Mouse (Mus musculus) adrenal gland, adult 2 months (tissue): ENCODE measurements around the gene Fgf2. TPM values are rescaled to one million over a fixed set of nuclear protein-coding genes. Genes with fewer than 3 reads are reported as not detected.

ENCODE experiments used
- DNase-seq: peaks from one replicate; pipeline ENCODE4 v3.0.0; 2021
- polyA plus RNA-seq: library from polyadenylated mRNA; depleted of rRNA; stranded (reverse); fragments of >200 nt; gene quantifications from 2 replicates; pipeline ENCODE4 v1.2.3, GENCODE M21; 2012; rRNA removed
- total RNA-seq, 2 experiments: library from RNA; stranded (reverse); gene quantifications; 2 replicates each; pipeline ENCODE4 v1.2.3; 2021

Fgf2 gene
- total and polyA plus RNA-seq, 3 experiments: 1.7 to 4.7 (median 4.3) TPM

DNA sequence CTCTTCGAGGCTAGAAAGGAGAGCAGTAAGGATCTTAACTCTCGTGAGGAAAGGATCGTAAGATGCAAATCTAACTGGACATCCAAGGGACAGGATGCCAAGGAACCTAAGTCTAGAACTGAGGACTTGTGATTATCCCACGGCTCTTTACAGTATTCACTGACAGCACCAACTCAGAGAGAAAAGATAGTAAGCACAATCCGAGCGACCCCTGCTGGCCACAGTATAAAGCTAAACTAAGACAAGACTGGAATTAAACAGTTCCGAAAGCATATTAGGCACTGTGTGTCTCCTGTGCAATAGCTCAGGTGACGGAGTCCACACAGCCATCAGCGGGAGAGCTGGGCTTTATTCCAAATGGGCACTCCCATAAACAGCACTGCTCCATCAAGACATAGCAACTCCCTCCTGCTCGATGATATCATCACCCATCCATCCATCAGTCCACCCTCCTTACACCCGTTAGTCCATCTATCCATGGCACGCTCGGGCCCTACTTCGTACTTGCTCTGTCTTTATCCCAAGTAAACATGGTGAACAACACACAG is 66.3 kb downstream of the Fgf2 start:
- peak; percentile 74 for DNase-seq

DNA sequence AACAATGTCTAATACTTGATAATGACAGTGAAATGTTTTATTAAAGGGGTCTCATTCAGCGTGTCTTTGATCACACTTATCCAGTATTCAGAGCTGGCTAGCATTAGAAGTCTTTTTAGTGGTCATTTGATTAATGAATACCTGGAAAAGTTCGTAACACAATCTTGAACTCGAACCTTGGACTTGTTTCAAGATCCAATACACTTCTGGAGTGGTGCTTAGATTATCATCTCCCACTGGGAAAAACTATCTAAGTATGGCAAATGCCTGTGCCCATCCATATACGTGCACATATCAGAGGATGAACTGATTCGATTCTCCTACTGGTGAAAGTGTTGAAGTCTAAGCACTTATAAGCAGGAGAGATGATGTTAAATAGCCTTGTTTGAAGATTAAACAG is 70.2 kb downstream of the Fgf2 start:
- no peak for DNase-seq

DNA sequence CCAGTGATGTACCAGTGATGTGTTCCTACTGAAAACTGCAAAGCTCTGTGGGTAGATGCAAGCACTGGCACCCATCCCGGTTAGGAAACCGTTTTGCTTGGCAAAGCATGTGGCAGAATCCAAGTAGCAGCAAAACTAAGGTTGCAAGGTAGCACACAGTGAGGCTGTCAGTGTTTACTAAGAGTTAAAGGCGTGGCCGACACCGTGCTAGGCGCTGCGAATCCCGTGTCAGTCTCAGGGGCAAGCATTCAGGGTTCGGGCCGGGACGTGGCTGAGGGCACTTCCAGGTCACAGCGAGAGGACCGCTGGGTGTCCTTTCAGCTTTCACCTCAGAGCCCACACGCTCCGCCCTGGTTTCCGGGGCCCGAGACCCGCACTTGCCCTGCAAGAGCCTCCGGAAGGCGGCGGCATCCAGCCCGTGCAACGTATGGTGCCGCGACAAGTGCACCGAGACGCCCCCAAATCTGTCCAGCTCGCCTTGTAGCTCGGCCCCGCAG is 70.9 kb downstream of the Fgf2 start:
- no peak for DNase-seq

DNA sequence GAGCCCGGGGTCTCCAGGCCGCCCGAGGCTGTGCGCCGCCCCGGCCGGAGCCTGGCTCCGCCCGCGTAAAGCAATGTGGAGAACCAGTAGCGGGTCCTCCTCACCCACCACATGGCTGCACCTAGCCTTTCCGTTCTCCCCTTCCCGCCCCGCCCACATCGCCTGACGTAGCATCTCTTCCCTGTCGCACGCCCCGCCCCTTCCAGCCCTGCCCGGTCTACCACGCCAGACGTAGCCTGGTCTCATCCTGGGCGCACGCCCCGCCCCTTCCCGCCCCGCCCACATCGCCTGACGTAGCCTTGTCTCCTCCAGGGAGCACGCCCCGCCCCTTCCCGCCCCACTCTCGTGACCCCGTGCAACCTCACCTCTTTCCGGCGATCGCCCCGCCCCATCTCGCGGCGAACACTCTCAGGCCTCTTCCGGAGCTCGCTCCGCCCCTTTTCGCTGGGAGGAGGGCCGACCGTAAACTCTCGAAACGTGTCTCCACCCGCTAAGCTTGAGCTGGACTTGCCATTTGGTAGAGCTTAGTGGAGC is 71.4 kb downstream of the Fgf2 start, which contains the start of gene Spata5:
Spata5 (plus strand) TSS at position 439 of the 534 bp plus-strand sequence.
- DNase-seq: peak; percentile 98

- peak; percentile 93 for DNase-seq
These were observed 71.9 kb downstream of the Fgf2 start, which contains the start of gene Nudt6 for GRCm38 (mm10) chr3:37420072-37420471. Gene Nudt6 (minus strand): TSS chr3:37420211.

GRCm38 (mm10) chr3:37420641-37421040 is 72.5 kb downstream of the Fgf2 start:
- peak; percentile 79 for DNase-seq

DNA sequence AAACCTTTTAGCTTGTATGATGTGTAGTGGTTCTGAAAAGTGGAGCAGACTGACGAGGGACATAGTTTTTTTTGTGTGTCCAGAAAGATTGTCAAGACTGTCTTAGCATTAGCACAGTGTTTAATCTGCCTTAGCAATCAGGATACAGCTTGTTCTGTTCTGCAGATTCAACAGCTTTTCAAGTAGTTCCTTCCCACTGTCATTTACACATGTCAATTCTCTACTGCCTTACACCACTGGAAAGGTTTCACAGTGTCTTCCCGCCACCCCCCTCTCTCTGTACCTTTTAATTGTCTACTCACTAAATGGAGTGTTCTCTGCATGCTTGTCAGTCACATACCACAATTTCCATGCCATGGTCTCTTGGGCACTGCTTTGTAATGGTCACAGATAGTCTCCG is 73.0 kb downstream of the Fgf2 start:
- DNase-seq: no peak

DNA sequence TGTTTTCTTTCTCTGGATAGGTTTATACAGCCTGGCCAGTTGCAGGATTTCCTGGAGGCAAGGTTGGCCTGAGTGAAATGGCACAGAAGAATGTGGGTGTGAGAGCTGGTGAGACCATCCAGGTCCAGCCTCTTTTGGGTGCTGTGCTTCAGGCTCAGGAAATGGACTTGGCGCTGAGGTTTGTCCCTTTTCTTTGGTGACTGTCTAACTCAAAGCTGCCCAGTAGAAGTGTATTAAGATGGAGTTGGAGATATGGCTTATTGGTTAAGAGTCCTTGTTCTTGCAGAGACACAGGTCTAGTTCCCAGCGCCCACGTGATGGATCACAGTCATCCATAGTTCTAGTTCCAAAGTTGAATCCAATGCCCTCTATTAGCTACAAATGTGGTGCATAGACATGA is 77.9 kb downstream of the Fgf2 start:
- no peak for DNase-seq

DNA sequence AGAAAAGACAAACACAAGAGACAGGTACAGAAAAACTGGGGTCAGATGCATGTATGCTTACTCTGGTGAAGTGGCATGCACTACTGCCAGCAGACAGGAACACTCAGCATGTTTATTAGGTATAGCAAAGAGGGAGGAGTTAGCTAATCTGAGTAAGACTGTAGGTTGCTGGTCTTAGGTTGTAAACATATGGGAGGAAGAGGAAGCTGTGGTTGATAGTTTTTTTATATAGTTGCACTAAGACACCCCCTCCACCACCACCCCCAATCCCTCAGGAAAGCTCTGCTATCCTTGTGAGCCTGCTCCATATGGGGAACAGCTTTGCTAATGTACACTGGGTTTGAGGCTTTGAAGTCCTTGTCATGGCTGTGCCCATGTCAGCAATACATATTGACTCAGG is 82.2 kb downstream of the Fgf2 start:
- DNase-seq: no peak

DNA sequence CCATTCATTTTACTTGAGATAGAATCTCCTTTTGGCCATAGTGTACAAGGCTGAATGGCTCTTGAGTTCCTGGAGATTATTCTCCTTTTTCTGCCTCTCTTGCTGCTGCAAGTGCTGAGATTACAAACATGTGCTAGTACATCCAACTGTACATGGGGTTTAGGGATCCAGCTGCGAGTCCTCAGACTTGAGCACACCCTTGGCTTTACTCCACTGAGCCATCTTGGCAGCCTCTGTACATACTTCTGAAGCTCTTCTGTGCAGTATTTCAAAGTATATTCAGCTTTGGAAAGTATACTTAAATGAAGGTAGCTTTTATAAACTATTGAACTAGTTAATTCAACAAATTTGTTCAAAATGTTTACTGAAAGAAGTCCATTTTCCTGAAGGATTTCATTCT is 91.6 kb downstream of the Fgf2 start:
- no peak for DNase-seq

DNA sequence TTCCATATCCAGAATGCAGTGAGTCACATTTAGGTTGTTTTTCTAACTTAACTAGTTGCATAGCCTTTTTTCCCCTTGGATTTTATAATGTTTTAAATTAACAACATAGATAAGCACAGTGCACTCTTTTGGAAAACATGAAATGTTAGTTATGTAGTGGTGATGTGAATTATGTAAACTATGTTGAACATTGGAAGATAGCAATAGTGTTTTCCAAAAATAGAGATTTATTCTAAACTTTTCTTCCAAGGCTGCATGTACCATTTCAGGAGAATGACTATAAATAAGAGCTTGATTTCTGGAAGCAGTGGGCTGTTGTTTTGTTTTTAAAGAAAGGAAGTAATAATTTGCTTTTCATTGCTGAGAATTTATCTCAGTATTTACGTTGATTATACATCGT is 95.3 kb downstream of the Fgf2 start:
- no peak for DNase-seq

DNA sequence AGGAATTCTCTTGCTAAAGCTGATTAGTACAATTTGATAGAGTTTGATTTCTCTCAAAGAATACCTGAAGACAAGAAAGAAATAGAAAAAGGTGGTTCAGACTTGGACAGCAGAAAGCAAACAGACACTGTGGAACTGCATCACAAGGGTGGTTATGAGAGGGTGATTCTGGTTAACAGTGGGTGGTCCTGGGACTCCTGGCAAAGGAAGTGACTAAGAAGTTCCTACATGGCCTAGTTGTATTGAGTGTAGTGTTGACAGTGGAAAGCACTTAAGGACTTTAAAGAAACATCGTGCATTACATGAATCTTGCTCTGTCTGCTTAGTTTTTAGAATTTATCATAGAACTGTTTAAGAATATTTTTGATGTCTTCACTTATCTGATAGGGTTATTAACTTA is 107.8 kb downstream of the Fgf2 start:
- no peak for DNase-seq

Other genes starting within 250 kb of the Fgf2 start
- not detected for gene Il2, start 222.4 kb upstream of the Fgf2 start, total RNA-seq
- gene Il2, start 222.4 kb upstream of the Fgf2 start, polyA plus RNA-seq: not detected in 2 replicates
- not detected for gene Il21, start 115.7 kb upstream of the Fgf2 start, total RNA-seq
- gene Il21, start 115.7 kb upstream of the Fgf2 start, polyA plus RNA-seq: not detected in 2 replicates
- 1 to 10 TPM; 3.9 to 5.1 TPM for gene Bbs12, start 35.8 kb upstream of the Fgf2 start, total RNA-seq
- 0.35 and 0.52 TPM in 2 replicates for gene Bbs12, start 35.8 kb upstream of the Fgf2 start, polyA plus RNA-seq
- gene Cetn4, start 35.6 kb upstream of the Fgf2 start, total RNA-seq: 1 to 10 TPM; 5.0 to 6.8 TPM
- gene Cetn4, start 35.6 kb upstream of the Fgf2 start, polyA plus RNA-seq: 0.19 TPM in 1 of 2 replicates, not detected in the other
- gene Spata5, start 71.5 kb downstream of the Fgf2 start, total RNA-seq: 10 to 100 TPM; 29.1 to 46.0 TPM
- 0.67 and 1.9 TPM in 2 replicates for gene Spata5, start 71.5 kb downstream of the Fgf2 start, polyA plus RNA-seq
- 10 to 100 TPM; 16.2 to 18.7 TPM for gene Nudt6, start 71.9 kb downstream of the Fgf2 start, total RNA-seq
- 62.7 and 69.8 TPM in 2 replicates for gene Nudt6, start 71.9 kb downstream of the Fgf2 start, polyA plus RNA-seq